Mouse (Mus musculus) CH12.LX (cell line): ENCODE measurements around the gene Sdsl. TPM values are rescaled to one million over a fixed set of nuclear protein-coding genes. Genes with fewer than 3 reads are reported as not detected.

Experiments used
- DNase-seq: peaks from one replicate; pipeline ENCODE4 v3.0.0-alpha.2; 2013; ENCODE audit errors: extremely low read depth
- H3K27ac ChIP-seq: 2 replicates; pipeline ENCODE4 v1.5.1; 2012; ENCODE audit warnings: low read depth, mild to moderate bottlenecking, control low read depth, moderate library complexity; ENCODE audit not compliant: insufficient read depth
- H3K27me3 ChIP-seq: replicated peaks from 2 replicates; pipeline ENCODE3; 2012; ENCODE audit warnings: inconsistent platforms
- H3K36me3 ChIP-seq, 2 experiments: replicated peaks in 1 of 2; 2 replicates each; pipeline versions ENCODE3 to v1.6.1; 2012; ENCODE audit warnings: inconsistent platforms in 1 of 2, low read length in 1 of 2, mild to moderate bottlenecking in 1 of 2, mixed read lengths in 1 of 2, moderate library complexity in 1 of 2; ENCODE audit not compliant: control insufficient read depth in 1 of 2, insufficient read depth in 1 of 2
- H3K4me1 ChIP-seq, 2 experiments: 2 replicates each; pipeline ENCODE4 v1.6.1; 2012; ENCODE audit warnings: inconsistent platforms in 1 of 2, moderate library complexity in 1 of 2; ENCODE audit not compliant: insufficient read depth in 2 of 2, control insufficient read depth in 1 of 2
- H3K4me2 ChIP-seq: 2 replicates; pipeline ENCODE4 v1.6.1; 2012; ENCODE audit warnings: low read depth, mild to moderate bottlenecking, control low read depth; ENCODE audit not compliant: poor library complexity, insufficient read depth, severe bottlenecking
- H3K4me3 ChIP-seq, 3 experiments: fragments of 150-350 bp in 1 of 3; sonication (generic) in 1 of 3; replicated peaks in 1 of 3; 2 replicates each; pipeline versions ENCODE3 to v1.5.1; 2011 to 2012; ENCODE audit warnings: low read depth in 2 of 3, low read length in 2 of 3, mild to moderate bottlenecking in 2 of 3, moderate library complexity in 2 of 3, control low read depth in 1 of 3, improper control_type of control experiment in 1 of 3, inconsistent platforms in 1 of 3, mixed read lengths in 1 of 3; ENCODE audit not compliant: poor library complexity in 1 of 3
- H3K79me2 ChIP-seq: replicated peaks from 2 replicates; pipeline ENCODE4 v1.6.1; 2012; ENCODE audit warnings: mild to moderate bottlenecking, moderate library complexity; ENCODE audit not compliant: control insufficient read depth, poor library complexity, insufficient read depth, severe bottlenecking; ENCODE audit errors: extremely low read depth
- H3K9ac ChIP-seq: 2 replicates; pipeline ENCODE4 v1.6.1; 2012; ENCODE audit warnings: low read depth, mild to moderate bottlenecking, control low read depth, moderate library complexity; ENCODE audit not compliant: insufficient read depth
- H3K9me3 ChIP-seq: replicated peaks from 2 replicates; pipeline ENCODE3; 2012; ENCODE audit warnings: low read length, inconsistent platforms, mixed read lengths
- CHD1 ChIP-seq: IDR thresholded peaks from 2 replicates; pipeline ENCODE4 v1.6.1; 2012; ENCODE audit warnings: low read depth, low read length, improper control_type of control experiment, inconsistent platforms
- CTCF ChIP-seq, 2 experiments: IDR thresholded peaks in 1 of 2; conservative IDR thresholded peaks in 1 of 2; 2 replicates each; pipeline ENCODE4 v1.5.1; 2011 to 2012; ENCODE audit warnings: low read depth in 2 of 2, low read length in 2 of 2, improper control_type of control experiment in 1 of 2, inconsistent platforms in 1 of 2, mild to moderate bottlenecking in 1 of 2, moderate library complexity in 1 of 2
- E2F4 ChIP-seq: IDR thresholded peaks from 2 replicates; pipeline ENCODE4 v1.6.1; 2011; ENCODE audit warnings: low read depth, low read length, improper control_type of control experiment; ENCODE audit not compliant: insufficient replicate concordance
- ETS1 ChIP-seq: conservative IDR thresholded peaks from 2 replicates; pipeline ENCODE4 v1.6.1; 2012; ENCODE audit warnings: low read depth, mild to moderate bottlenecking, inconsistent platforms, low read length, improper control_type of control experiment, moderate library complexity
- GABPA ChIP-seq: IDR thresholded peaks from 2 replicates; pipeline ENCODE4 v1.6.1; 2012; ENCODE audit warnings: low read depth, low read length, improper control_type of control experiment, inconsistent platforms; ENCODE audit not compliant: insufficient replicate concordance
- IRF4 ChIP-seq: IDR thresholded peaks from 2 replicates; pipeline ENCODE4 v1.6.1; 2014; ENCODE audit warnings: low read depth, mild to moderate bottlenecking, inconsistent platforms, low read length, improper control_type of control experiment
- JUND ChIP-seq: conservative IDR thresholded peaks from 2 replicates; pipeline ENCODE4 v1.6.1; 2011; ENCODE audit warnings: low read depth, low read length, improper control_type of control experiment
- KAT2A ChIP-seq: IDR thresholded peaks from 2 replicates; pipeline ENCODE4 v1.6.1; 2012; ENCODE audit warnings: low read length, improper control_type of control experiment, inconsistent platforms; ENCODE audit not compliant: insufficient replicate concordance
- MAFK ChIP-seq: IDR thresholded peaks from 2 replicates; pipeline ENCODE4 v1.6.1; 2011; ENCODE audit warnings: low read length, improper control_type of control experiment; ENCODE audit not compliant: insufficient replicate concordance
- MAX ChIP-seq: IDR thresholded peaks from 2 replicates; pipeline ENCODE4 v1.6.1; 2011; ENCODE audit warnings: low read length, improper control_type of control experiment
- MAZ ChIP-seq: IDR thresholded peaks from 2 replicates; pipeline ENCODE4 v1.6.1; 2012; ENCODE audit warnings: low read depth, mild to moderate bottlenecking, inconsistent platforms, low read length, improper control_type of control experiment, moderate library complexity
- MEF2A ChIP-seq: IDR thresholded peaks from 2 replicates; pipeline ENCODE4 v1.6.1; 2014; ENCODE audit warnings: low read depth, mild to moderate bottlenecking, inconsistent platforms, low read length, improper control_type of control experiment, borderline replicate concordance
- NRF1 ChIP-seq: IDR thresholded peaks from 2 replicates; pipeline ENCODE4 v1.6.1; 2014; ENCODE audit warnings: low read depth, mild to moderate bottlenecking, inconsistent platforms, low read length, improper control_type of control experiment, moderate library complexity
- PAX5 ChIP-seq: IDR thresholded peaks from 2 replicates; pipeline ENCODE4 v1.6.1; 2012; ENCODE audit warnings: low read length, inconsistent platforms, mixed read lengths
- POLR2AphosphoS2 ChIP-seq: IDR thresholded peaks from 2 replicates; pipeline ENCODE4 v1.6.1; 2011; ENCODE audit warnings: low read depth, low read length, improper control_type of control experiment
- RAD21 ChIP-seq: IDR thresholded peaks from 2 replicates; pipeline ENCODE4 v1.6.1; 2011; ENCODE audit warnings: low read depth, mild to moderate bottlenecking, low read length, improper control_type of control experiment, moderate library complexity
- RCOR1 ChIP-seq: conservative IDR thresholded peaks from 2 replicates; pipeline ENCODE4 v1.6.1; 2012; ENCODE audit warnings: low read depth, mild to moderate bottlenecking, inconsistent platforms, low read length, improper control_type of control experiment
- SIN3A ChIP-seq: IDR thresholded peaks from 2 replicates; pipeline ENCODE4 v1.6.1; 2012; ENCODE audit warnings: low read length, improper control_type of control experiment, inconsistent platforms
- TCF12 ChIP-seq: IDR thresholded peaks from 2 replicates; pipeline ENCODE4 v1.6.1; 2014; ENCODE audit warnings: low read depth, mild to moderate bottlenecking, inconsistent platforms, low read length, improper control_type of control experiment
- UBTF ChIP-seq: IDR thresholded peaks from 2 replicates; pipeline ENCODE4 v1.6.1; 2012; ENCODE audit warnings: low read depth, mild to moderate bottlenecking, inconsistent platforms, low read length, improper control_type of control experiment, moderate library complexity
- USF1 ChIP-seq: IDR thresholded peaks from 2 replicates; pipeline ENCODE4 v1.6.1; 2014; ENCODE audit warnings: low read depth, mild to moderate bottlenecking, inconsistent platforms, low read length, improper control_type of control experiment
- USF2 ChIP-seq: conservative IDR thresholded peaks from 2 replicates; pipeline ENCODE4 v1.6.1; 2011; ENCODE audit warnings: low read depth, low read length, improper control_type of control experiment
- ZC3H11A ChIP-seq: IDR thresholded peaks from 2 replicates; pipeline ENCODE4 v1.6.1; 2012; ENCODE audit warnings: low read depth, mild to moderate bottlenecking, inconsistent platforms, low read length, improper control_type of control experiment
- ZKSCAN1 ChIP-seq: IDR thresholded peaks from 2 replicates; pipeline ENCODE4 v1.6.1; 2012; ENCODE audit warnings: low read depth, inconsistent platforms, low read length, improper control_type of control experiment, borderline replicate concordance
- ZMIZ1 ChIP-seq: IDR thresholded peaks from 2 replicates; pipeline ENCODE4 v1.6.1; 2012; ENCODE audit warnings: low read depth, mild to moderate bottlenecking, inconsistent platforms, low read length, improper control_type of control experiment
- ZNF384 ChIP-seq: IDR thresholded peaks from 2 replicates; pipeline ENCODE4 v1.6.1; 2012; ENCODE audit warnings: low read depth, low read length, improper control_type of control experiment, inconsistent platforms
- dilution Hi-C: fragments of 300-500 bp; cut with MboI; formaldehyde crosslinking; loops from 2 replicates; pipeline ENCODE4 v1.14.3; 2020; ENCODE audit warnings: low sequenced_read_pairs; ENCODE audit not compliant: extremely low pct_unique_long_range_greater_than_20kb, extremely low pct_ligation_motif_present
- in situ Hi-C: fragments of 300-500 bp; cut with MboI; formaldehyde crosslinking; loops from 3 replicates; pipeline ENCODE4 v1.14.3; 2019; ENCODE audit warnings: low sequenced_read_pairs, low pct_ligation_motif_present, low pct_unique_long_range_greater_than_20kb, mixed read lengths
- polyA plus RNA-seq: library from polyadenylated mRNA; unstranded; fragments of >175 nt; gene quantifications from 2 replicates; pipeline ENCODE4 v1.2.1, GENCODE M21; 2012; ENCODE audit warnings: low read depth; ENCODE audit not compliant: insufficient read length
- total RNA-seq, 2 experiments: library from RNA; depleted of rRNA; stranded (reverse); fragments of 300-350 nt in 1 of 2; fragments of >200 nt in 1 of 2; gene quantifications; 2 replicates each; pipeline ENCODE4 v1.2.3; 2012 to 2014

The Sdsl gene
- total and polyA plus RNA-seq, 3 experiments: 0.37 to 4.0 TPM; not detected in 1

DNA sequence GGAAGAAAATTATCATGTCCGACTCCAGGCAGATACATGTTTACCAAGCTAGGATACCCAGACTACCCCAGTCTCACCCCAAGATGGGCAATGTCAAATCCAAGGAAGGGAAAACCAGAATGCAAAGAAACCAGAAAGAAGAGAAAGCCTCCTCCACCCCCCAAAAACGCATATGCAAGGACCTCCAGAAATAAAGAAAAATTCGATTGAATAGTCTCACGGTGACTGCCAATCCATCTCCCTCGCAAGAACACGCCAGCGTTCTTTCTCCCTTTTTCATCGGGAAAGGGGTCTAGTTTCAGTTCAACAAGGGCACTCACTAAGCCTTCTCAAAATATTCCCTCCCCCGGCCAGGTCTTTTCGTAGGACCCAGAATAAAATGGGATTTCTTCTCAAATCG is 48.0 kb downstream of the Sdsl start:
- H3K4me3 ChIP-seq: no peak overlapping the region
- TF ChIP-seq ZKSCAN1 (no peak), PAX5 (no peak), KAT2A (no peak), RAD21 (no peak), CHD1 (no peak), POLR2AphosphoS2 (no peak), RCOR1 (no peak), JUND (no peak), TCF12 (no peak), ZC3H11A (no peak), MAZ (no peak), NRF1 (no peak), GABPA (no peak), ZMIZ1 (no peak), ETS1 (no peak), MAFK (no peak), E2F4 (no peak), MEF2A (no peak)
- TF ChIP-seq, all 38 proteins: peak for 0
- H3K27ac ChIP-seq: no peak overlapping the region
- DNase-seq: no peak
- no peak overlapping the region for H3K9ac ChIP-seq
- in situ Hi-C loops: loop anchor here (25.0 kb wide), 1 partner anchor 112 kb away; no protein-coding TSS in a partner anchor
- no peak overlapping the region for H3K4me2 ChIP-seq
- peaks cover 80% of the 10 kb centered on the region for H3K27me3 ChIP-seq
- H3K9me3 ChIP-seq: no peaks in the 10 kb centered on the region
- no peaks in the 10 kb centered on the region for H3K36me3 ChIP-seq
- dilution Hi-C loops: no loop called here
- no peaks in the 10 kb centered on the region for H3K4me1 ChIP-seq
- no peaks in the 10 kb centered on the region for H3K79me2 ChIP-seq

DNA sequence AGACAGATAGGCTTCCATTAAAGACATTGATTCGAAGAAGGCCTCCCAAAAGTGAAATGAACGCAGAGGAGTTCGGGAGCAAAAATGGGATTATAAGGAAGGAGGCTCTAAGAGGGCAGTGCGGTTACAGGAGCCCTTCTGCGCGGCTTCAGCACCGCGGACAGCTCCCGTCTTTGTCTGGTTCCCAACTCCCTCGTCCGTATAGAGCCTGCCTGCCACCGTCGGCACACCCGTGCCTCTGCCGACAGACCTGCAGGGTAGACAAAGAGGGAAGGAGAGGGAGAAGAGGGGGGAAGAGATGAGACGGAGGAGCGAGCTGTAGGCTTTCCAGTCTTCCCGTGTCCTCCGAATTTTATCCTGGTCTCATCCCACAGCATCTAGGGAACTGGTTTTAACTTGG is 48.6 kb downstream of the Sdsl start:
- no peak overlapping the region for H3K4me3 ChIP-seq
- peak; percentile 29 for DNase-seq
- H3K79me2 ChIP-seq: no peaks in the 10 kb centered on the region
- peaks cover 82% of the 10 kb centered on the region for H3K27me3 ChIP-seq
- TF ChIP-seq E2F4 (no peak), ZMIZ1 (no peak), ZKSCAN1 (no peak), USF2 (no peak), ZNF384 (no peak), CTCF (conservative IDR thresholded peaks at IDR 0.05 in 1 of 2, IDR thresholded peaks at IDR 0.05 in 1 of 2; ENCODE audit: low read depth in 2 of 2, low read length in 2 of 2) (no peak), ZC3H11A (no peak), SIN3A (no peak), USF1 (no peak), IRF4 (no peak), MAX (no peak), KAT2A (no peak), UBTF (no peak)
- dilution Hi-C loops: no loop called here
- in situ Hi-C loops: loop anchor here (25.0 kb wide), 1 partner anchor 112 kb away; no protein-coding TSS in a partner anchor
- no peak overlapping the region for H3K9ac ChIP-seq
- no peaks in the 10 kb centered on the region for H3K4me1 ChIP-seq
- no peaks in the 10 kb centered on the region for H3K36me3 ChIP-seq
- H3K4me2 ChIP-seq: no peak overlapping the region
- no peak overlapping the region for H3K27ac ChIP-seq
- no peaks in the 10 kb centered on the region for H3K9me3 ChIP-seq
